Mouse (Mus musculus): Measurements from ENCODE around the gene Bend7. TPM values are rescaled to one million over a fixed set of nuclear protein-coding genes. Genes with fewer than 3 reads are reported as not detected.

The Bend7 gene
- total RNA-seq, 2 experiments from 2014 or later, result 2.0 to 2.7 TPM

Other genes starting within 250 kb of the Bend7 start
- gene Prpf18, start 65.7 kb upstream of the Bend7 start, total RNA-seq (2021), result 10 to 100 TPM; 32.2 to 37.3 TPM
- gene Sephs1, start 163.7 kb downstream of the Bend7 start, total RNA-seq (2021), result 10 to 100 TPM; 17.0 to 17.4 TPM
- 100 to 1,000 TPM; 167 to 176 TPM for gene Phyh, start 201.2 kb downstream of the Bend7 start, total RNA-seq (2021)

Measured in gastrocnemius, postnatal 25 days (tissue).